Mouse (Mus musculus) C2C12 (cell line): Measurements from ENCODE around the gene Tpm1.

Source experiments
- CTCF ChIP-seq: IDR thresholded peaks from one replicate; pipeline ENCODE4 v1.5.1; 2011; ENCODE audit not compliant: control insufficient read depth, insufficient read depth, insufficient read length
- MYOG ChIP-seq: IDR thresholded peaks from one replicate; pipeline ENCODE4 v1.6.1; 2011; ENCODE audit not compliant: control insufficient read depth, insufficient read length; ENCODE audit errors: extremely low read depth
- USF1 ChIP-seq: IDR thresholded peaks from one replicate; pipeline ENCODE4 v1.6.1; 2011; ENCODE audit warnings: low read depth, mild to moderate bottlenecking, control low read depth, moderate library complexity

- no peak for TF ChIP-seq CTCF
- no peak for TF ChIP-seq USF1
- no peak for TF ChIP-seq MYOG
These were observed 74.4 kb downstream of the Tpm1 start for GRCm38 (mm10) chr9:66974721-66975225.
